Mouse (Mus musculus): Measurements from ENCODE around the gene Ttc24.
A peak's percentile ranks its signal among the peaks of the same experiment; 100 is the strongest.

Ttc24 gene

GRCm38 (mm10) chr3:88077441-88077840 is 663 bp downstream of the Ttc24 start:
- no peak for DNase-seq

GRCm38 (mm10) chr3:88074766-88075165 is 3.3 kb downstream of the Ttc24 start:
- DNase-seq = no peak

- no peak for DNase-seq
These were observed 3.8 kb downstream of the Ttc24 start for GRCm38 (mm10) chr3:88074351-88074750.

GRCm38 (mm10) chr3:88073631-88074030 is 4.5 kb downstream of the Ttc24 start:
- no peak for DNase-seq

- peak; percentile 83 to 91 for DNase-seq
These were observed 6.3 kb downstream of the Ttc24 start for GRCm38 (mm10) chr3:88071783-88072182.

GRCm38 (mm10) chr3:88068386-88068785 is 9.7 kb downstream of the Ttc24 start:
- DNase-seq = peak in 1 of 2 experiments; percentile 12

GRCm38 (mm10) chr3:88057902-88058696 is 20.0 kb downstream of the Ttc24 start, which contains the start of gene Naxe:
Gene Naxe (minus strand): TSS chr3:88058495.
- peak; percentile 88 to 91 for DNase-seq

GRCm38 (mm10) chr3:88057030-88057429 is 21.1 kb downstream of the Ttc24 start:
- no peak for DNase-seq

- no peak for DNase-seq
These were observed 28.6 kb downstream of the Ttc24 start for GRCm38 (mm10) chr3:88049532-88049931.

GRCm38 (mm10) chr3:88042661-88043421 is 35.3 kb downstream of the Ttc24 start, which contains the start of gene Gpatch4:
Gene Gpatch4 (plus strand): TSS chr3:88043108.
- DNase-seq = peak; percentile 92 to 98

GRCm38 (mm10) chr3:88035561-88036293 is 42.4 kb downstream of the Ttc24 start:
- no peak for DNase-seq

GRCm38 (mm10) chr3:88033506-88033905 is 44.6 kb downstream of the Ttc24 start:
- DNase-seq = no peak

GRCm38 (mm10) chr3:88030608-88031395 is 47.3 kb downstream of the Ttc24 start:
- peak; percentile 71 to 73 for DNase-seq

- peak in 1 of 2 experiments; percentile 40 for DNase-seq
These were observed 50.5 kb downstream of the Ttc24 start, which contains the start of gene Hapln2 for GRCm38 (mm10) chr3:88027434-88028186. Gene Hapln2 (minus strand): TSS chr3:88027583.

GRCm38 (mm10) chr3:88026823-88027222 is 51.3 kb downstream of the Ttc24 start:
- no peak for DNase-seq

GRCm38 (mm10) chr3:88023192-88024074 is 54.7 kb downstream of the Ttc24 start:
- DNase-seq = peak in 1 of 2 experiments; percentile 23

GRCm38 (mm10) chr3:88022322-88023191 is 55.5 kb downstream of the Ttc24 start:
- peak; percentile 97 to 98 for DNase-seq

Measured in kidney, postnatal 36 days (tissue).